Mouse (Mus musculus): ENCODE data around the gene Macrod2.

DNA sequence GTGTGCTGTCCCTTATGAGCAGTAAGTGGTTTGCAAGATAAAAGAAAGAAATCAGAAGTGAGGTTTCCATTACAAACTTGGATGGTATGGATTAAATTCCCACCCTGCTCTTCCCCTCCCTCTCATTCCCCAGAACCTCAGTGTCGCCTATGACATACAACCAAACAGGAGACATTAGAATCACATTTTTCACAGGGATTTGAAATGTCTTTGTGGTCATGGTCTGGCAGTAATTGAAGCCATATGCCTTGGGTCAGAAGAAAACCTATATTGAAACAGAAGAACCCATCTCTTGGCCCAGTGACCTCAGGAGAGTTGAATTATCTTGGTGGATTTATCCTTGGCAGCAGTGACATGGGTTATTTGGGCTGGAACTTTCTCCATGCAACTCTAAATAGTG, 778.1 kb downstream of the Macrod2 start:
- TF ChIP-seq CTCF (IDR thresholded peaks at IDR 0.05) = no peak
- TF ChIP-seq EP300 (IDR thresholded peaks at IDR 0.05) = no peak

Measured in lung, postnatal 0 days (tissue).